Mouse (Mus musculus): ENCODE results near the gene 9530053A07Rik. TPM values are rescaled to one million over a fixed set of nuclear protein-coding genes. Genes with fewer than 3 reads are reported as not detected.

9530053A07Rik gene
- total RNA-seq, 1 experiment from 2014 or later = not detected

DNA sequence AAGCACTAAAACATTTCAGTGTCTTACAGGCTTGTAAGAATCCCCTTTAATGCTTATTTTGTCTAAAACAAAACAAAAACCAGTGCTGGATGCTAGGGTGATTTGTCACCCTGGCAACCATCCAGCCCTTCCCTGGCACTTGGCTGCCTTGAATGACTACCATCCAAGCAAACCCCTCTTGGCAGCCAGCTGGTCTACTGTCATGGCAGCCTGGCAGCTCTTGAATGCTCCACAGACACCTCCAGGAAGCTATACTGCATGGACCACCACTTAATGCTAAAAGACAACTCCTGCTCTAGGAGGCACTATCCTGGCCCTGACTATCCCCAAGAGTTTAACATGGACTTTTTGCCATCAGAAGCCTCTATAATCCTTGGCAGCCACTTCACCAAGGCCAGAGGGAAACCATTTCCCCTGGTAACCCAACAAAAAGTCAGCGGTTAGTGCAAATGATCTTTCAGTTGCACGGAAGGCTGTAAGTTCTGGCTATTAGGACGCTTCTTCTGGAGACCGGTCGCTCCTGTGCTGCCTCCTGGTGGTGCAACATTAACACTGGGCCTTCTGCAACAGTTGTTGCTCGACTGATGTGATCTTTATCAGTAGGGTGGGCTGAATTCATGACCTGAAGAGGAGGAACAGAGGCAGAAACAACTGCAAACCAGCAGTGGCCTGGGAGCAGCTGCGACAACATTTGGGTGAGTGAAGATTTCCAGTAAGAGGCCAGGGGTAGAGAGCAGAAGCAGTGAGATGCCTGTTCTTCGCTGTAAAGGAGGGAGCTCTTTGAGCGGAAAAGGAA lies 39.3 kb downstream of the 9530053A07Rik start:
- peak; percentile 63 for ATAC-seq (replicated peaks; ENCODE audit: insufficient number of reproducible peaks, low FRiP score, low TSS enrichment, poor library complexity, severe bottlenecking)

DNA sequence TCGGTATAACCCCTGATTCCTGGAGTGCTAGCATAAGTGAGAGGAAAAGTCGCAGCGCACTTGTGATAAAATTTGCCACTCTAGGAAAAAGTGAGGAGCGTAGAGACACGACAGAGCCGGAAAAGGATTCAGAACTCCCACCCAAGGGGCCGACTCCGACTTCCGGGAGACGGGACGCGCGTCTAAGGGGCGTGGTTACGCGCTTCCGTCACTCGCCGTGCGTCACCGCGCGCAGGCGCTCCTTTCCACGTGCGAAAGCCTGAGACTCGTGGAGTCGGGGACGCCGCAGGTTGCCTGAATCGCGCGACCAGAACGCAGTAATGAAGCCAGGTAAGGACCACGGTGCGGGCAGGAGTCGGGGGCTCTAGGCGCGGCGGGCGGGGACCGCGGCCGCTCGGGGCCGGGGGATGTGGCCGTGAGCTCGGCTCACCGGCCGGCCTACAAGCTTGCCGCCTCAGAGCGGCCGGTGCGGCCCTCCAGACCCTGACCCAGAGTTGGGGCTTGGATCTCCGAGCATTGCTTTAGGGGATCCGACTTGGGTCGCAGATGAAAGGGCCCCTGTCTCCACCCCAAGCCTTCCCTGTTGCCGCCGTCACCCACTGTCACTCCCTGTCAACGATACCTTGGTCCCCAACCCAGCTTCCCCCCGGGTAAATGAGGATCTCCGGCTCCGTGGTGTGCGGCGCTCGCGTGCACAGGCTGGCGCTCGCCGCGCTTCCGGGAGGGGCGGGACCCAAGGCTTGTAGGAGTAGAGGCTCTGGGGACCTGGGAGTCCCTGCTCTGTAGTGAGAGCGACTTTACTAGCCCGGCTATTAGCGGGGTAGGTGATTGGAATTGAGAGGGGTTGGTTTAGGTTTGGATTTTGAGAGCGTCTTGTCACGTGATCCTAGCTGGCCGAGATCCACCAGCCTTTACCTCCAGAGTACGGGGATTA lies 40.5 kb downstream of the 9530053A07Rik start, which contains the start of gene Fbl:
Fbl (plus strand) TSS at position 222 of the 934 bp plus-strand sequence.
- ATAC-seq (replicated peaks; ENCODE audit: insufficient number of reproducible peaks, low FRiP score, low TSS enrichment, poor library complexity, severe bottlenecking) = peak; percentile 79

DNA sequence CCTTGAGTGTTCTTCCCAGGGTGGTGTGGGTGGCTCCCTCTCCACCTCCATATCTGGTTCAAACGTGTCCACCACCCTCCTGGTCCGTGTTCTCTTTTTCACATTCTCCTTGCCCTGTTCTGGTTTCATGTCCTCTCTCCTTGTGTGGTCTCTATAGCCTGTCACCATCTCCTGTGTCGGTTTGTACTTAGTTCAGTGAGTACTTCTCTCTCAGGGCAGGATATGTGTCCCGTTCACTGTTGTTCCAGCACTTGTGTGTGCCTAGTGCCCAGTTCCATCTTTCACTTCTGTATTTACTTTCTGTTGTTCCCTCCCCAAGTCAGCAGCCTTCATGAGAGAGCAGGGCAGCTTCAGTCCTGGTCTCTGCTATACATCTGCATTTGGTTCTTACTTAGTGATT lies 46.1 kb downstream of the 9530053A07Rik start:
- no peak for ATAC-seq (replicated peaks; ENCODE audit: insufficient number of reproducible peaks, low FRiP score, low TSS enrichment, poor library complexity, severe bottlenecking)

DNA sequence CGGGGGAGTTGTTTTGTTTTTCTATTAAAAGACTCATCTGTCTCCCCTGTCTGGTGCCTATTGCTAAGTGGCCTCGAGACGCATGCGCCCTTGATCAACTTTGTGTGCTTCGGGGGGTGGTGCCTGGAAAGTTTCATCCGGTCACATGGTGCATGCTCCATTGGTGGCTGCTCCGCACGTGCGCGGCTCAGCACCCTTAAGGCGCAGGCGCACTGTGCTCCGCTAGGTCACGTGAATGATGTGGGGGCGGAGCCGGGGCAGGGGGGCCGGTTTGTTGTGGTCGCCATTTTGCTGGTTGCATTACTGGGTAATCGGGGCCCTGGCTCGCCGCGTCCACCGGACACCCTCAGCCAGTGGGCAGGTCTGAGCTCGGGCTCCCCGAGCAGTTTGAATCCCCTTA lies 50.0 kb downstream of the 9530053A07Rik start, which contains the start of gene Dyrk1b:
Dyrk1b (plus strand) TSS at position 242 of the 400 bp plus-strand sequence.
- peak; percentile 83 for ATAC-seq (replicated peaks; ENCODE audit: insufficient number of reproducible peaks, low FRiP score, low TSS enrichment, poor library complexity, severe bottlenecking)

DNA sequence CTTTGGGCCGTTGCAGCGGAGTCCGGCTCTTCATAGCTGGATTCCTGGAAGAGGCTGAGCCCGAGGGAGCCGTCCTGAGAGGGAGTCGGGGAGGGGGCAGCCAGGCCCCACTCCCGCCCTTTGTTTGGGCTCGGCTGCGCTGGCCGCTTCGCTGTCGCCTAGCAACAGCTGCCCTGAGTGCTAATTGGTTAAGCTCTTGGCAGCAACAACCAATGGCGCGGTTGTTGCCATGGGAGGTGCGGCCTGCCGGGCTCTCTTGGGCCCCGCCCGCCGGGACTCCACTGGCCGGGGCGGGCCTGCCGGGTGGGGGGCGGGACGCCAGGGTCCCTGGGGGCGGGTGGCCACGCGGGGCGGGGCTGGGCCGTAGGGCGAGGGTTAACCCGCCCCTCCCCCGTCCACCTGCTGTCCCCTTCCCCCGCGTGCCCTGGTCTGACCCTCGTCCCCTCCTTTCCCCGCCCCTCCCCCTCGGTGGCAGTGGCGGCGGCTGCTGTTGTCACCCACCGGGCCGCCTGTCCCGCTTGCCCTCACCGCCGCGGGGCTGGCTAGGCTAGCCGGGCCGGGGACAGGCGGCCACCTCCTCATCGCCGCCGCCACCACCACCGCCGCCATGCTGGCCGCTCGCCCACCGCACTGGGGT lies 50.6 kb downstream of the 9530053A07Rik start:
- ATAC-seq (replicated peaks; ENCODE audit: insufficient number of reproducible peaks, low FRiP score, low TSS enrichment, poor library complexity, severe bottlenecking) = peak; percentile 81

DNA sequence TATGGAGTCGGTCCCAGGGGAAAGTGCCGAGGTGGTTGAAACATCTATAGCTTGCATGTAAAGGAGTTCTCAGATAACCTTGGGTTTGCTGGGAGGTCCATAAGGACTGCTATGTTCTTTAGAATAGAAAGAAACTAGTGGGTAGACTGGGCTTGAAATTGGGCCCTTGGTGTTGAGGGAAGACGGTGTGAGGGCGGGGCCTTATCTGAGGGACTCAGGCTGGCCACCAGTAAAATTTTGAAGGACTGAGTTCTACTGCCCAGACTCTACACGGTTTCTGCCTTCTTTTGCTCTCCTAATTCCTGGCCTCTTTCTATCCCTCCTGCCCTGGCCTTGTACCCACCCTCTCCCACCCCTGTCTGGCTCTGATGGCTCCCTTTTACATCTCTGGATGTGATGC lies 51.6 kb downstream of the 9530053A07Rik start:
- no peak for ATAC-seq (replicated peaks; ENCODE audit: insufficient number of reproducible peaks, low FRiP score, low TSS enrichment, poor library complexity, severe bottlenecking)

DNA sequence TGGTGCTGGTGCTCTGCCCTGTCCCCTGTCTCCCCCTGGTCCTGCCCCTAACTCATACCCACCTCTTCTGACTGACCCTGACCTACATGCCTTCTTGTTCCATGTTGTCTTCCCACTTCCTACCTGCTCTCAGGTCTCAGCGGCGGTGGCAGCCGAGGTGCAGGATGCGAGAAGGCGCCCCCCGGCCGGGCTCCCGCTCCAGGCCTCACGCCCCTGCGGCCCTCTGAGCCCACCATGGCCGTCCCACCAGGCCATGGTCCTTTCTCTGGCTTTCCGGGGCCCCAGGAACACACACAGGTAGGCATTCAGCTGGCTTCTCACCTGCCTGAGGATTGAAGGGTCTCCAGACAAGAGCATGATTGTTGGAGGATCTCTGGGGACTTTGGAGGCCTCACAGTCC lies 52.1 kb downstream of the 9530053A07Rik start:
- no peak for ATAC-seq (replicated peaks; ENCODE audit: insufficient number of reproducible peaks, low FRiP score, low TSS enrichment, poor library complexity, severe bottlenecking)

DNA sequence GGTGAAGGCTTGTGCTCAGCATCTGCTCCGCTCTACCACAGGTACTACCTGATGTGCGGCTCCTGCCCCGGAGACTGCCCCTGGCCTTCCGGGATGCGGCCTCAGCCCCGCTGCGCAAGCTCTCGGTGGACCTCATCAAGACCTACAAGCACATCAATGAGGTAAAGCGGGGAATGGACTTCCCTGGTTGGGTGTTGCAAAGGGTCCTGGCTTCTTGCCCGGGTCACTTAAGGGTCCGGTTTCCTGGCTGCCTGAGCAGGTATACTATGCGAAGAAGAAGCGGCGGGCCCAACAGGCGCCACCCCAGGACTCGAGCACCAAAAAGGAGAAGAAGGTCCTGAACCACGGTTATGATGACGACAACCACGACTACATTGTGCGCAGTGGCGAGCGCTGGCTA lies 53.1 kb downstream of the 9530053A07Rik start:
- no peak for ATAC-seq (replicated peaks; ENCODE audit: insufficient number of reproducible peaks, low FRiP score, low TSS enrichment, poor library complexity, severe bottlenecking)

DNA sequence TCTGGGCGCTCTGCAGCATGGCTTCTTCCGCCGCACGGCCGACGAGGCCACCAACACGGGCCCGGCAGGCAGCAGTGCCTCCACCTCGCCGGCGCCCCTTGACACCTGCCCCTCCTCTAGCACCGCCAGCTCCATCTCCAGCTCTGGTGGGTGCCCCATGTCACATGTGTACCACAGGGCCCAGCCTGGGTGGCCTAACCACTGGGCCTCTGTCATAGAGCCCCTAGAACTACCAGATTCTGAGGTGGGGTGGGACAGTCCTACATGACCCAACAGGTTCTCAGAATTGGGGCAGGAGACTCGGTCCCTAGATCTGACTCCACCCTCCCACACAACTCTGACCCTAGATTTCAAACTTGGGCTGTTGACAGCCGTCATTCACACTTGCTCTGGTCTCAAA lies 56.6 kb downstream of the 9530053A07Rik start:
- ATAC-seq (replicated peaks; ENCODE audit: insufficient number of reproducible peaks, low FRiP score, low TSS enrichment, poor library complexity, severe bottlenecking) = no peak

DNA sequence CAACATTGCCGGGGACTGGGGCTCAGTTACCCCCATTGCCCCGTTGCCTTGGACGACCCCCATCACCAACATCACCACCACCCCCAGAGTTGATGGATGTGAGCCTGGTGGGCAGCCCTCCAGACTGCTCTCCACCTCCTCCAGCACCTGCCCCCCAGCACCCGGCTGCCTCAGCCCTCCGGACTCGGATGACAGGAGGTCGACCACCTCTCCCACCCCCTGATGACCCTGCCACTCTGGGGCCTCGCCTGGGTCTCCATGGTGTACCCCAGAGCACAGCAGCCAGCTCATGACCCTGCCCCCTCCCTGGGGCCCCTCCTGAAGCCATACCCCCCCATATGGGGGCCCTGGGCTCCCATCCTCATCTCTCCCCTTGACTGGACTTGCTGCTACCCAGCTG lies 57.4 kb downstream of the 9530053A07Rik start:
- no peak for ATAC-seq (replicated peaks; ENCODE audit: insufficient number of reproducible peaks, low FRiP score, low TSS enrichment, poor library complexity, severe bottlenecking)

DNA sequence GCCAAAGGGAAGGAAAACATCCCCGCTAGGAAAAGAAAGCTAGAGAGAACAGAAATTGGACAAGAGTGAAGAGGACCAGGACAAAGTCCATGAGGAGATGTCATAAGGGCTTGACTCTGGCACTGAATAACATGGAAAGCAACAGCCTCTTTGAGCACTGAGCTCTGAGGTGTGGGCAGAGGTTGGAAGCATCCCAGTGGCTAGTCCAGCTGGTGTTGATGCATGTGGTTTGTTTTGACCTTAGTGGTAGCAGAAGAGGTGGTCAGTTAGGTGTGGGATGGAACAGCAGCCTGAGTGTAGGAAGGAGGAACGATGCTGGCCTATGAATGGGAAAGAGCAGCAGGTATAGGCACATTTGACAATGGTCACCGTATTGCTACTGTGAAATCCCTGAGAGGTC lies 62.2 kb downstream of the 9530053A07Rik start:
- no peak for ATAC-seq (replicated peaks; ENCODE audit: insufficient number of reproducible peaks, low FRiP score, low TSS enrichment, poor library complexity, severe bottlenecking)

DNA sequence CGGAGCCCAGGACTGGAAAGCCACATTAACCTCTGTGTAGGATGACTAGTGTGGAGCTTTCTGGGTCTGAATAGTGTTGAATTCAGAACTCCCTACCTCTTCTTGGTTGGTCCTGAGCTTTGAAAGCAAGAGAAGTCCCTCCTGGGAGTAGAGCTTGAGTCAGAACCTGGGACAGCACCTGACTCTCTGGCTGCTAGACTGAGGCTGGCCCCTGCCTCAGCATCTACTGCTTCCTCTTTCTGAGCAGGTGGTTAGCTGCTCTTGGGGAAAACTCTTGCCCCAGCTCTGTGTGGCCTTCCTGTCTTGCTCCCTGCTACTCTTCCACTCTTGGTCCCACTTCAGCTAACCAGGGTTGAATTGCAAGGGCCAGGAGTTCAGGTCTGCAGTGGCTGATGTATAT lies 62.6 kb downstream of the 9530053A07Rik start:
- no peak for ATAC-seq (replicated peaks; ENCODE audit: insufficient number of reproducible peaks, low FRiP score, low TSS enrichment, poor library complexity, severe bottlenecking)

DNA sequence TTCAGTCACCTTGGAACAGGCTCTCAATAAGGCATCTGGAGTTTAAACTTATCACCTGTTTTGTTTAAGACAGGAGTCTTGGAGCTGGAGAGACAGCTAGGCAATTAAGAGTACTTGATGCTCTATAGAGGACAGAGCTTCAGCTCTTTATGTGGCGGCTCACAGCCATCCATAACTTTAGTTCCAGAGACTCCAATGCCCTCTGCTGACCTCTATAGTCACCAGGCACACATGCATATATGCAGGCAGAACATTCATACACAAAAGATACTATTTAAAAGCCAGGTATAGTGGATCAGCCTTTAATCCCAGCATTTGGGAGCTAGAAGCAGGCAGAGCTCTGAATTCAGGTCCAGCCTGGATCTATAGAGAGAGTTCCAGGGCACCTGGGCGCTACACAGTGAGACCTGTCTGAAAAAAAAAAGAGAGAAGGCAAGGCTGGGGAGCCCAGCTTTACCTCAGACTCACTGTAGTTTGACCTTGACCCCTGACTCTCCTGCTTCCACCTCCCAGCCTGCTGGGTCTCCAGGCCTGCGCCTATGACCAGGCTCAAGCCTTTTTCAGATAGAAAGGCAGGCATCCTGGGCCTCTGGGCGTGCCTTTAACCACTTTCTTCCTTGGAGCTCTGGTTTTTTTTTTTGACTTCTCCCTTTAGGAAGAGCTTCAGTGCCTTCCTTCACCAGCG lies 66.3 kb downstream of the 9530053A07Rik start:
- no peak for ATAC-seq (replicated peaks; ENCODE audit: insufficient number of reproducible peaks, low FRiP score, low TSS enrichment, poor library complexity, severe bottlenecking)

DNA sequence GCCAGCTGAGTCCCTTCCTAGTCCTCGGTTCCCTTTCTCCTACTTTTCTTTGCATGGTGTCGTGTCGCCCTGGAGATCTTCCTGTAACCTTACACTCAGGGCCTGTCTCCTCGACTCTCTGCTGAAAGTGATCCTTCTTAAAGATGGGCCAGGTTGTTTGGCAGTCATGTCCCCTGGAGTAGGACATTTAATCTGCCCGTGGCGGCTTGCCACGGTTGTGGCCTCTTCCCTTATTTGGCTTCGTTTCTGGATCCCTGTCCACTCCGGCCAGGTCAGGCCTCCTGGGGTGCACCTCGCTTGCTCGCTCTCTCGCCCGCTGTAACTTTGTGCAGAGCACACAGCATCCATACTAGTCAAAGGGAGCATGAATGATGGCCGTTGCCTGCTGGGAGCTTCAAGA lies 67.3 kb downstream of the 9530053A07Rik start:
- no peak for ATAC-seq (replicated peaks; ENCODE audit: insufficient number of reproducible peaks, low FRiP score, low TSS enrichment, poor library complexity, severe bottlenecking)

DNA sequence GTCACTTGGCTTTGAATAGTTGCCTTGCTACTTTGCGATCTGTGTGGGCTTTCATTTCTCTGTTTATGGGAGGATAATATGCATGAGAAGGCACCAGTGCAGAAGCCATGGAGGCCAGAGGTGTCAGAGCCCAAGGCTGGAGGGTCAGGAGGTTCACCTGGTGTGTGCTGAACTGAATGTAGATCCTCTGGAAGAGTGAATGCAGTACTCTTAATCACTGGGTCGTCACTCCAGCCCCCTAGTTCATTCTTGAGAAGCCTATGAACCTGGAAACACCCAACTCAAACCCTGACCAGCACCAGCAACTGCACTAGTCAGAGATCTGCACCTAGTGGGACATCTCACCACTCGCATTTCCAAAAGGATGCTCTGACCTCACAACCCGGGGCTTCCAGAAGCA lies 69.8 kb downstream of the 9530053A07Rik start:
- no peak for ATAC-seq (replicated peaks; ENCODE audit: insufficient number of reproducible peaks, low FRiP score, low TSS enrichment, poor library complexity, severe bottlenecking)

DNA sequence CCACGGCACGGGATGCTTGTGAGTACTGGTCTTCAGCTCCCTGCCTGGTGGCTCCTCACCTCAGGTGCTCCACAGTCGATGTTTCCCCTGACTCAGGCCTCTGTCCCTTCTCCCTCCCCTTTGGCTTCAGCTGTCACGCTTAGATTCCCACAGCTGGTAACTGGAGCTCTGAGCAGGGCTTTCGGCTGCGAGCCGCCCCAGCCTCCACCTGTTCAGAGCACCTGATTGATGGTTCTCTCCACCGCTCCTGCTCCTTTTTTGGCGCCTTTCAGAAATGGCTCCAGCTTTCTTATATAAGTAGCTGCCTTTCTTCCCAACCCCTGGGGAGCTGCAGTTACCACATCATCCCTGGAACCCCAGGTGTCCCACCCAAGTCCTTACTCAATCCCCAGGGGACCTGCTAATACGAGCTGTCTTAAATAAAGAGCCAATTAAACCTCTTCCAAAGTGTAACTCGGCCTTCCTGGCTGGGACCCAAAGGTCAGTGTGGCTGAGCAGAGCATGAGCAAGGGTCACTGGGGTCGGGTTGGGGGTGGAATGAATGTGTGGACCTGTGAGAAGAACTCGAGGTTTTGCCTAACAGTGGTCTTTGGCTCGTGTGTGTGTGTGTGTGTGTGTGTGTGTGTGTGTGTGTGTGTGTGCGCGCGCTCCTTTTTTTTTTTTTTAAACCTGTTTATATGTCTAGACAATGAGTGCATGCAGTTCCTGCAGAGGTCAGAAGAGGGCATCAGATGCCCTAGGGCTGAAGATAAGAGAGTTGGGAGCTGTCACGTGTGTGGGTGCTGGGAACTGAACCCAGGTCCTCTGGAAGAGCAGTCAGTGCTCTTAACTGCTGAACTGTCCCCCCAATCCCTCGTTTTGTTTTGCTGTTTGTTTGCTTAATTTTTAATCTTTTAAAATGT lies 74.2 kb downstream of the 9530053A07Rik start:
- no peak for ATAC-seq (replicated peaks; ENCODE audit: insufficient number of reproducible peaks, low FRiP score, low TSS enrichment, poor library complexity, severe bottlenecking)

DNA sequence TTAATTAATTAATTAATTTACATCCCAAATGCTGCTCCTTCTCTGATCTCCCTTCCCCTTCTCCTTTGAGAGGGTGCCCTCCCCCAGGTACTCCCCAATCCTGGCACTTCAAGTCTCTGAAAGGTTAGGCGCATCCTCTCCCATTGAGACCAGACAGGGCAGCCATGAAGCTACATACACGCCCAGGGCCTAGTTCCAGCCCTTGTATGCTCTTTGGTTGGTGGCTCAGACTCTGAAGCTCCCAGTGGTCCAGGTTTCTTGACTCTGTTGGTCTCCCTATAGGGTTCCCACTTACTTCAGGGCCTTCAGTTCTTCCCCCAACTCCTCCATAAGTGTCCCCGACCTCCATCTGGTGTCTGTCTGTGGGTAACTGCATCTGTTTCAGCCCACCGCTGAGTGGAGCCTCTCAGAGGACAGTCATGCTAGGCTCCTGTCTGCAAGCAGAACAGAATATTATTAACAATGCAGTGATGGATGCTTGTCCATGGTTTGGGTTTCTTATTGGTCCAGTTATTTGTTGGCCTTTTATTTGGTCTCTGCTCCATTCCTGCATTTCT lies 76.9 kb downstream of the 9530053A07Rik start:
- no peak for ATAC-seq (replicated peaks; ENCODE audit: insufficient number of reproducible peaks, low FRiP score, low TSS enrichment, poor library complexity, severe bottlenecking)
